In the genomic region with DNA sequence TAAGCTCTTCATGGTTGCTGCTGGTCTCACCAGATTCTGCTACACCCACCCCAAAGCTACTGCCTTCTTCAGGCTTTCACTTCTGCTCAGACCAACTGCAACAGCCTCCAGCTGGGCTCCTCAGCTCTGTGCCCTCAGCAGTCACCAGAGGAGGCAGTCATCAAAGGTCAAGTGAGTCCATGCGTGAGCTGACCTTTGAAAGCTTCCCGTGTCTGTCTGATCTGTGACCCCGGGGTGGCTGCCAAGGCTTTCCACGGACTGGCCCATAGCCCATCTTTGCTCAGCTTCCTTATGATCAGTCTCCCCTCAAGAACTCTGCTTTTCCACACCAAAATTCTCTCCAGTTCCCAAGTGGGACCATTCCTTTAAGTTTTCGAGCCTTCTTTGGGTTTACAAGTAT, we compare ENCODE assay signal across 12 mouse cellular contexts. TPM values are rescaled to one million over a fixed set of nuclear protein-coding genes. Genes with fewer than 3 reads are reported as not detected.
DNase-seq lines count a peak whose midpoint lies in the region; ATAC-seq and TF ChIP-seq lines count a peak whose summit lies in the region.
"Had no signal": no experiment of that assay in that cellular context is flagged by ENCODE, and none has a peak within 500 bp of the region (broad histone marks: within the 10 kb centered on the region; RNA-seq: fewer than 3 reads in every experiment).

No protein-coding gene starts in this region.

- no peak overlapping the region for H3K4me2 ChIP-seq in midbrain, embryonic 13.5 days (replicated peaks)
- H3K4me2 ChIP-seq in kidney, postnatal 0 days (ENCODE audit: low read length) = no peak overlapping the region
- H3K4me2 ChIP-seq: heart, embryonic 15.5 days; limb, embryonic 13.5 days had no signal

- peaks cover 29% of the 10 kb centered on the region for H3K4me1 ChIP-seq in midbrain, embryonic 10.5 days
- peaks cover under 1% of the 10 kb centered on the region for H3K4me1 ChIP-seq in midbrain, embryonic 13.5 days (replicated peaks)
- no peaks in the 10 kb centered on the region for H3K4me1 ChIP-seq in kidney, postnatal 0 days (replicated peaks; ENCODE audit: insufficient read depth, low read length)

- 0 out of 2 replicates have a peak, but pooled peaks have one; percentile 10 for TF ChIP-seq CTCF in kidney, postnatal 0 days (IDR thresholded peaks at IDR 0.05; ENCODE audit: low read depth)

- H3K27ac ChIP-seq in midbrain, embryonic 10.5 days (replicated peaks) = peak overlapping the region; percentile 15; the same call in 1 of the 2 replicates
- no peak overlapping the region for H3K27ac ChIP-seq in midbrain, embryonic 13.5 days
- no peak overlapping the region for H3K27ac ChIP-seq in kidney, postnatal 0 days
- H3K27ac ChIP-seq: heart, embryonic 15.5 days; limb, embryonic 13.5 days had no signal

- no peaks in the 10 kb centered on the region for H3K36me3 ChIP-seq in midbrain, embryonic 10.5 days
- no peaks in the 10 kb centered on the region for H3K36me3 ChIP-seq in midbrain, embryonic 13.5 days
- no peaks in the 10 kb centered on the region for H3K36me3 ChIP-seq in kidney, postnatal 0 days (ENCODE audit: insufficient read depth, low read length)
- H3K36me3 ChIP-seq in splenic B cell, adult 2 months (ENCODE audit: control insufficient read depth, insufficient read depth, low read length, poor library complexity, severe bottlenecking) = no peaks in the 10 kb centered on the region
- H3K36me3 ChIP-seq: heart, embryonic 15.5 days; limb, embryonic 13.5 days had no signal

- no peak for ATAC-seq in midbrain, embryonic 13.5 days
- 0 out of 2 replicates have a peak, but pooled peaks have one; percentile 57 for ATAC-seq in kidney, postnatal 0 days (replicated peaks; ENCODE audit: low FRiP score, low read depth)
- ATAC-seq: forebrain, postnatal 0 days had no signal

- H3K9me3 ChIP-seq in midbrain, embryonic 10.5 days (replicated peaks) = no peaks in the 10 kb centered on the region
- no peaks in the 10 kb centered on the region for H3K9me3 ChIP-seq in midbrain, embryonic 13.5 days
- H3K9me3 ChIP-seq in kidney, postnatal 0 days (replicated peaks; ENCODE audit: low read length) = no peaks in the 10 kb centered on the region
- H3K9me3 ChIP-seq: heart, embryonic 15.5 days; limb, embryonic 13.5 days had no signal

- H3K4me3 ChIP-seq in midbrain, embryonic 10.5 days = no peak overlapping the region
- no peak overlapping the region for H3K4me3 ChIP-seq in midbrain, embryonic 13.5 days (replicated peaks)
- H3K4me3 ChIP-seq in kidney, postnatal 0 days (replicated peaks; ENCODE audit: low read depth, low read length) = no peak overlapping the region
- H3K4me3 ChIP-seq: heart, embryonic 15.5 days; limb, embryonic 13.5 days had no signal

- 0 out of 2 replicates have a peak, but pooled peaks cover 6% of the 10 kb centered on the region for H3K27me3 ChIP-seq in midbrain, embryonic 10.5 days (ENCODE audit: low read depth, poor library complexity, severe bottlenecking)
- H3K27me3 ChIP-seq in midbrain, embryonic 13.5 days = no peaks in the 10 kb centered on the region
- no peaks in the 10 kb centered on the region for H3K27me3 ChIP-seq in kidney, postnatal 0 days (ENCODE audit: insufficient read depth, low read length)
- no peaks in the 10 kb centered on the region for H3K27me3 ChIP-seq in splenic B cell, adult 2 months (ENCODE audit: control insufficient read depth, insufficient read depth, low read length, poor library complexity, severe bottlenecking)
- H3K27me3 ChIP-seq: heart, embryonic 15.5 days; limb, embryonic 13.5 days had no signal

- 29% methylated on average over 5 of the region's 5 CpGs for WGBS in midbrain, embryonic 10.5 days
- WGBS in midbrain, embryonic 13.5 days = 36% methylated on average over 5 of the region's 5 CpGs
- 21% methylated on average over 5 of the region's 5 CpGs for WGBS in kidney, postnatal 0 days

- H3K9ac ChIP-seq in midbrain, embryonic 13.5 days (replicated peaks) = no peak overlapping the region
- H3K9ac ChIP-seq in kidney, postnatal 0 days (ENCODE audit: low read depth, low read length) = no peak overlapping the region
- H3K9ac ChIP-seq: forebrain, postnatal 0 days; heart, embryonic 15.5 days; limb, embryonic 13.5 days had no signal

- DNase-seq in embryo, embryonic 10 days (ENCODE audit: low spot score) = peak; percentile 63
- DNase-seq in embryo, embryonic 10.5 days (ENCODE audit: low spot score) = no peak
- no peak for DNase-seq in midbrain, embryonic 10.5 days (ENCODE audit: low spot score)
- peak; percentile 20 for DNase-seq in kidney, postnatal 0 days (ENCODE audit: low spot score)
- peak; percentile 39 for DNase-seq in splenic B cell, adult 2 months (ENCODE audit: low read depth, low spot score)
- no peak for DNase-seq in thymus, postnatal 36 days
- no peak for DNase-seq in lung, postnatal 10 days
- DNase-seq: B cell, adult 2 months; forebrain, postnatal 0 days had no signal

RNA-seq across cellular contexts. Expression of gene Shisal2a, which starts 13.9 kb away (rescaled TPM):
- polyA plus RNA-seq in midbrain, embryonic 10.5 days (2016; fragmentation: Nextera tagmentation; extraction: Ambion mirVana) = 2.2 and 2.6 TPM in 2 replicates
- polyA plus RNA-seq in midbrain, embryonic 13.5 days (2015; fragmentation: Nextera tagmentation; extraction: Ambion mirVana) = 4.5 and 5.9 TPM in 2 replicates
- 0.66 and 0.70 TPM in 2 replicates for polyA plus RNA-seq in kidney, postnatal 0 days (2015; fragmentation: Nextera tagmentation; extraction: Ambion mirVana)

RNA-seq across cellular contexts. Expression of gene Gpx7, which starts 37.5 kb away (rescaled TPM):
- polyA plus RNA-seq in midbrain, embryonic 10.5 days (2016; fragmentation: Nextera tagmentation; extraction: Ambion mirVana) = 52.1 and 52.8 TPM in 2 replicates
- 24.7 and 26.2 TPM in 2 replicates for polyA plus RNA-seq in midbrain, embryonic 13.5 days (2015; fragmentation: Nextera tagmentation; extraction: Ambion mirVana)
- 60.4 and 61.1 TPM in 2 replicates for polyA plus RNA-seq in kidney, postnatal 0 days (2015; fragmentation: Nextera tagmentation; extraction: Ambion mirVana)

RNA-seq across cellular contexts. Expression of gene Coa7, which starts 41.3 kb away (rescaled TPM):
- 66.1 and 76.5 TPM in 2 replicates for polyA plus RNA-seq in midbrain, embryonic 10.5 days (2016; fragmentation: Nextera tagmentation; extraction: Ambion mirVana)
- 49.5 and 50.5 TPM in 2 replicates for polyA plus RNA-seq in midbrain, embryonic 13.5 days (2015; fragmentation: Nextera tagmentation; extraction: Ambion mirVana)
- polyA plus RNA-seq in kidney, postnatal 0 days (2015; fragmentation: Nextera tagmentation; extraction: Ambion mirVana) = 66.6 and 66.8 TPM in 2 replicates

Comparison
In these comparisons a context has a peak if more than half of its experiments do, and no peak if none do; other contexts are left out.
1. DNase-seq: peak in embryo, embryonic 10 days (single experiment), kidney, postnatal 0 days (single experiment) and splenic B cell, adult 2 months (single experiment); none in embryo, embryonic 10.5 days (single experiment), midbrain, embryonic 10.5 days (single experiment), thymus, postnatal 36 days (0 of 2) and lung, postnatal 10 days (single experiment).